Mouse (Mus musculus): Measurements from ENCODE around the gene Suclg1. TPM values are rescaled to one million over a fixed set of nuclear protein-coding genes. Genes with fewer than 3 reads are reported as not detected.

Suclg1 gene
- total RNA-seq (2014; fragmentation: Nextera tagmentation) (99.3 and 99.9 TPM in 2 replicates), total RNA-seq (2017) (151 and 153 TPM in 2 replicates)

DNA sequence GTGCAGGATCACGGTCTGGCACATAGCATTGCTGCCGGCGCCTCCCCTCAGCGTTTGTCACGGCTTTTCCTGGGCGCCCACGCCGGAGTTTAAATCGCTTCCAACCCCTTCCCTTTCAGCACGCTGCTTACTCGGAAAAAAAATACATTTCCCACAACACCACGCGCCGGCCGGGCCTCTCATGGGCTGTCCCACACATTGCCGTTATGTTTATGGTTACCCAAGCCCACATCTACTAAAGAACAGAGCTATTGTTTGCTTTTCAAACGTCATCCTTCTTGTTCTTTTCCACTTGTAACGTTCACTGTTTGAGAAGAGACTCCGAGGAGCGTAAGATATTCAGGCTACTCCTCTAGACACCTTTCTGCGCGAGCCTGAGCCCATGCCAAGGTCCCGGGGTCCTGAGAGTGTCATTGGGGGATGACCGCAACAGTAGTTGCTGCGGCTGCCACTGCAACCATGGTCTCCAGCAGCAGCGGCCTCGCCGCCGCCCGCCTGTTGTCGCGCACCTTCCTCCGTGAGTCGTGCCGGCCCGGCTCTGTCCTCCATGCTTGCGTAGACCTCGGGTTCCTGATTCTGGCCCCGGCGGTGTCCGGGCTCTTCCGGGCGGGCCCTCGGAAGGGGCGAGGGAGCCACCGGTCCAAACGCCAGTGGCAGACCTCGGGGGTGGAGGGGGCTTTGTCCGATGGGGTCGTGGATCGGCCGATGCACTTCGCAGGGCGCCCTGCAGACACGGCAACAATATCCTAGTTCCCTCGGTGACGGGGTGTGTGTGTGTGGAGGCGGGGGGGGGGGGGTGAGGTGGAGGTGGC is at the start of gene Suclg1:
TSS of gene Suclg1 (plus strand) at position 146 of the 812 bp plus-strand sequence.
- peak; percentile 94 for ATAC-seq (replicated peaks; ENCODE audit: low FRiP score, low TSS enrichment, poor library complexity, severe bottlenecking)

DNA sequence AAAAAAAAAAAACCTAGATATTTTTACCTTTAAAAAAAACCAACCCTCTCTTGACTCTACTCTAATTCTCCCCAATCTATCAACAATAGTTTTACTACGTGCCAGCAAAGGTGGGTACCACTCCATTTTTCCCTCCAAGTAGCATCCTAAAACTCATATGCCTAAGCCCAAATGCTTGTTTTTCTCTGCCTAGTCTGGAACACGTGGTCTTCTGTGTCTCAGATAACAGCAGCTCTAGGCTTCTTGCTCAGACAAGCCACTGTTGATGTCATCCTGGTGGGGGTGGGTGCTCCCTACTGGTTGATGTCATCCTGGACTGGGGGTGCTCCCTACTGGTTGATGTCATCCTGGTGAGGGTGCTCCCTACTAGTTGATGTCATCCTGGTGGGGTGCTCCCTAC is 44.5 kb upstream of the Suclg1 start:
- ATAC-seq (replicated peaks; ENCODE audit: low FRiP score, low TSS enrichment, poor library complexity, severe bottlenecking) = no peak

DNA sequence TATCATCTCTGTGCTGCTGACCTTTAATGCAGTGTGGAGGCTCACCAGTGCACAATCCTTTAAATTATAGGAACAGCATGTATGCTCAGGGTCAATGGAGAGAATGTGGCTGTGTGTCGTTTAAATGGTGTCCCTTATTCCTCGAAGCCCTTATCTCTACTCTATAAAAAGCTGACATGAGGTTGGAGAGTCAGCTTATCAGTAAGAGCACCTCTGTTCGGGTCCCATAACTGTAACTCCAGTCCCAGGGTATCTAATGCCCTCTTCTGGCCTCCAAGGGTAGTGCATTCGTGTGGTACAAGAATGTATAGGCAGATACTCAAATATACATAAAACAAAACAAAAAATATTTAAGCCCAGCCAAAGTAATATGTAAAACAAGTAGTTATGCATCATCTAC is 43.2 kb upstream of the Suclg1 start:
- 0 out of 2 replicates have a peak, but pooled peaks have one; percentile 44 for ATAC-seq (replicated peaks; ENCODE audit: low FRiP score, low TSS enrichment, poor library complexity, severe bottlenecking)

DNA sequence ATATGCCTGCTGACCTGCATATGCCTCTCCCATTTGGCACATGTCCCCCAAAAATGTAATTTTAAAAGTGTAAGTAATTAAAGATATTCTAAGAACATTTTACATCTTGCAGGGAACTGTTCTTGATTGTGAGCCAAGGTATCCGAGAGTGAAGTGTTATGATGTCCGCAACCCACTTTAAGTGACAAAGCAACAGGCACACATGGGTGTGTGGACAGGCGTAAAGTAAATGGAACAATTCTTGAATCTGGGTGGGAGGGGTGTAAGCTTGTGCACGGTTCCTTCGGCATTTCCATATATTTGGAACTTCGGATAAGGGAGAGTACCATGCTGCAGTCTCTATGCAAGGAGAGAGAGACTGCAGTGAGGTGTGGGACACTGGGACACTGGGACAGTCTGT is 38.6 kb upstream of the Suclg1 start:
- ATAC-seq (replicated peaks; ENCODE audit: low FRiP score, low TSS enrichment, poor library complexity, severe bottlenecking) = no peak

DNA sequence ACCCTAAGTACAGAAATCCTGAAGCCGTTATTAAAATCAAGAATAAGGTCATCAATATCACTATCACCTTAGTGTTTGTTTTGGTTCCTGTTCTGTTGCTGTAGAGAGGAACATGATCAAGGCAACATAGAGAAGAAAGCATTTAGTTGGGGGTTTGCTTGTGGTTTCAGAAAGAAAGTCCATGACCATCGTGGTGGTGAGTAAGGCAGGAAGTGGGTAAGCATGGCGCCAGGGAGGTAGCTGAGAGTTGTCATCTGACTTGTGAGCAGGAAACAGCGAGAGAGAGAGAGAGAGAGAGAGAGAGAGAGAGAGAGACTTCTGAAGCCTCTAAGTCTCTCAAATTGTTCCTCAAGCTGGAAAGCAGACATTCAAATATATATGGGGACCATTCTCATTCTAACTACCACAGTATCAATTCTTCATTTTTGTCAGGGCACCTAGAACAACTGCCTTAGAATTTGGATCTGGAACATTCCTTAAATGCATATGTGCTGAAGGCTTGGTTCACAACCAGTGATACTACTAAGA is 37.7 kb upstream of the Suclg1 start:
- peak; percentile 37; the same call in 1 of the 2 replicates for ATAC-seq (replicated peaks; ENCODE audit: low FRiP score, low TSS enrichment, poor library complexity, severe bottlenecking)

DNA sequence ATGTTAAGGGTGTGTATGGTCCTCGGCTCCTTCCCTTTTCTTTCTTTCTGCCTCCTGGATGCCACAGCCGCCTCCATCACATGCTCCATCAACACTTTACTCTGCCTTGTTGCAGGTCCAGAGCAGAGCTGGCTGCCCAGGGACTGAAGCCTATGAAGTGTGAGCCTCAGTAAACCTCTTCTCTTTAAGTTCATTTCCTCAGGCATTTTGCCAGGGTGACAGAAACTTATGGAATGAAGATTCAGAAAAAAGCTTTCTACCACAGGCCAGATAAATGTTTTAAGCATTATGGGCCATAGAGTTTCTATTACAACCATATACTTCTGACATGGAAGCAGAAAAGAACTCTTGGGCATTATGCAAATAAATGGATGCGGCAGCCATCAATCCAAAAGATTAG is 37.1 kb upstream of the Suclg1 start:
- ATAC-seq (replicated peaks; ENCODE audit: low FRiP score, low TSS enrichment, poor library complexity, severe bottlenecking) = no peak

DNA sequence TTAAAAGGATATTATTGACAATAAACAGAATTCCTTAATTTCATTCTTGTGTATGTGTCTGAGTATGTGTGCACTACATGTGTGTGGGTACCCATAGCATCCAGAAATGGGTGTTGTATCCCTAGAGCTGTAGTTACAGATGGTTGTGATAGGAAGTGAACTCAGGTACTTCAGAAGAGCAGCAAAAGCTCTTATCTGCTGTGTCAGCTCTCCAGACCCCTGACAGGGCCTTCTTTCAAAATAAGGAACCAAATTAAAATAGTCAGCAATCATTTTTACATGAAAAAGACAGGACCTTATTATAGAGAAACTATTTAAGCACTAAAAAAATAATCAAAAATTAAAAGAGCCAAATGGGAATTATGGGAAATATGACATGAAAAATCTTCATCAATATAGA is 36.6 kb upstream of the Suclg1 start:
- no peak for ATAC-seq (replicated peaks; ENCODE audit: low FRiP score, low TSS enrichment, poor library complexity, severe bottlenecking)

DNA sequence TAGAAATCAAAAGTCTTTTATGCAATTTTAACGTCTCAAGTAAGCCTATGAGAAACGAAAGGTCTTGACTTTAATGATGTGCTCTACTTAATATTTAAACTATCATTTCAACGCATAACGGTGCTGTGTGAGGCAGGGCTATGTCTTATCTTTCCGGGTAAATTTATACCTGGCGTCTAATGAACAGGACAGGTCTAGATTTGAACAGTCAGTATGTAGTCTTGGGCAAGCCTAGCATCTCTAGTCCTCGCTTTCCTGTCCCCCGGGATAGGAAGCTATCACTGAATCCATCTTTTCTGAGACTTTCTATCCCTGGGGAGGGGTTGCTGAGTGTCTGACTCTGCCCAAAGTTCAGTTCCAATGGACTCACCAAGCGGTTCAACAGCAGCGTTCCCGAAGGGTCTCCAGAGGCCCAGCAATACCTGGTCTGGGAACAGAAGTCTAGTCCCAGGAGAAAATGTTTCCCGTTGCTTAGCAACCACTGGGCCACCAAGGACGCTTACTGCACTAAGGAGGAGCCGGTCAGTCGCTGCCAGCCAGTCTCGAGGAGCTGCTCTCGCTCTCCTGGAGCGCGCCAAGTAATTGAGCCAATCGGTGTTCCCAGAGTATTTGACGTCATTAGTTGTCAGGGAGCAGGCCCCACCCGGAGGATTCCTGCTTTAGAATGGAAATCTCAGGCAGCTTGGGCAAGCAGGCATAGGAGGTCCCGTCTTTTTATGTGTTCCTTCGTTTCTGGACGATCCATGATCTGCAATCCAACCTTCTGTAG is 26.8 kb upstream of the Suclg1 start, which contains the start of gene Dnah6:
TSS of gene Dnah6 (minus strand) at position 463 of the 769 bp plus-strand sequence.
- ATAC-seq (replicated peaks; ENCODE audit: low FRiP score, low TSS enrichment, poor library complexity, severe bottlenecking) = peak; percentile 100

DNA sequence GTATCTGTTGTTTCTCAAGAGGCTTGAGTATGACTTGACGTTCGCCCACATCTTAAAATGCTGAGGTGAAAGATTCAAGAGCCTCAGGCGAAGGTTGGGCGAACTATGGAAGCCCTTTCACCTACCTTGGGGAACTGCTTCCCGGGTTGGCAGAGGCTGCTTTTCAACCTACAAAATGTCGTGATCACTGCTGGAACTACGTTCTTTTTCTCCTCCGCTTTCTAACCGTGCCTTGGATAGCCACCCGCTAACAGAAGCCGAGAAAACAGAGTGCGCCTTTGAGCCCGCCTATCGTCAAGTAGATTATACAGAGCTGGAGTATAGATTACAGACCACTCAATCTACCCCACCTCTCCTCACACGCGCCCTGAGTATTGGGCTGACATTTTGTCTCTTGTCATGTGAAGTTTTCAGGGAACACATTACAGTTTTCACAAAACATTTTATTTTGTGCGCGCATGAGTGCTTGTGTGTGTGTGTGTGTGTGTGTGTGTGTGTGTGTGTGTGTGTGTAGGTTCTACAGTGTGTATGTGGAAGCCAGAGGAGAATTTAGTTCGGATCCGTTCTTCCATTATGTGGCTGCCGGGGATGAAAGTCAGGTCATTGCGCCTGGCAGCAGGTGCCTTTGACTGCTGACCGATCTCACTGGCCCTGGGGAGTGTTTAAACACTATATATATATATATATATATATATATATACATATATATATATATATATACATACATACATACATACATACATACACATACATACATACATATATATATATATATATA is 26.0 kb upstream of the Suclg1 start:
- peak; percentile 87 for ATAC-seq (replicated peaks; ENCODE audit: low FRiP score, low TSS enrichment, poor library complexity, severe bottlenecking)

DNA sequence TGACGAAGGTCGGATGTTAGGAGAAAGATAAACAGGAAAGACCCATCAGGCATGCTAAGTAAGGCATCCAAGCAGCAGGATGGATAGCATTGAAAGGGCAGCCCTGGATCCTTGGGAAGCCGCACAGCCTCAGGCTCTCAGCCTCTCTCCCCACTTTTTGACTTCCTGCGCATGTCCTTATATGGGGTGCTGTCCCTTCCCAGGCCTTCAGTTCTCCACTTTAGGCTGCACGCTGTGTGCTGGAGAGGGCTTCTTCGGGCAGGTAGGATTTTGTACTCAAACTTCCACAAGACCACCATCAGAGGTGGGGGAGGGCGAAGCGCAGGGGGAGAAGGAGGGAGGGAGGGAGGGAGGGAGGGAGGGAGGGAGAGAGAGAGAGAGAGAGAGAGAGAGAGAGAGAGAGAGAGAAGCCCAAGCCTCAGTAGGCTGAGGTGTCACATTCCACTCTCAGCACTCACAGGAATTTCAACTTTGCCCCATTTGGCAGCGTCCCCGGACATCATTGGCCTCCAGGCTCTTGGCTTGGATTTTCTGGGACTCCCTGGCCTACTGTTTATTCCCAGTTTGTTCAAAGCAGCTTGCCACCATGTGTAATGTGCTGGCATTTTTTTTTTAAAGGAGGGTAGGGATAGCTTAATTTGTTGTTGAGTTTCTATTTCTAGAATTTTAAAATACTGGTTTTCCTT is 25.2 kb upstream of the Suclg1 start:
- no peak for ATAC-seq (replicated peaks; ENCODE audit: low FRiP score, low TSS enrichment, poor library complexity, severe bottlenecking)

DNA sequence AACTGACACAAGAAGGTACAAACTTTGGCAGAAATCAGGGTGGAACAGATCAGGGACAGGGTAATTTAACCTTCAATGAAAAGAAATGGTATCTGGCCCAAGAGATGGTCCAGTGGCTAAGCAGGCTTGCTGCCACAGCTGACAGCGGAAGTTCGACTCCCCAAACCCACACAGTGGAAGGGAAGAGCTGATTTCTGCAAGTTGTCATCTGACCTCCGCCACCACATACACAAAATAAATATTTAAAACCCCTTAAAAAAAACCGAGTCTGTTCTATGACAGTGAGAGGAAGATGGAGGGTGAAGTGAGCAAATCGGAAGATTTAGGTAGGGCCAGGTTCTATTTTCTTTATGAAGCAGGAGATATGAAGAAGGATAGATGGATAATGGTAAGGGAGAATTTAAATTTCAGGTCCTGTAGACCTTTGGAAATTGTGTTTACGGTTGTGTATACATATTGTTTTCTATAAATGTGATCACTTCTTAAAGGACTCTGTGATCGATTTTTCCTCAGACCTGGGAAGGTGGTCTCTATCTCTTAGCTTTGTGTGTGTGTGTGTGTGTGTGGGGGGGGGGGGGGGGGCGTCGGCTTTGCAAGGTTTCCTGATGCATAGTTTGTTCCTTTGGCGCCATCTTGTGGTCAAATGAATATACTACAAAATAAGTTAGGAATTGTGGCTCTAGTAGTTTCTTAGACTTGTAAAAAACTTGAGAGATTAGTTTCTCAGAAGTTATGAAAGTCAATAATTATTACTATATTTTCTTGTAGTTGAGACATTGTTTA is 20.6 kb upstream of the Suclg1 start:
- ATAC-seq (replicated peaks; ENCODE audit: low FRiP score, low TSS enrichment, poor library complexity, severe bottlenecking) = no peak

DNA sequence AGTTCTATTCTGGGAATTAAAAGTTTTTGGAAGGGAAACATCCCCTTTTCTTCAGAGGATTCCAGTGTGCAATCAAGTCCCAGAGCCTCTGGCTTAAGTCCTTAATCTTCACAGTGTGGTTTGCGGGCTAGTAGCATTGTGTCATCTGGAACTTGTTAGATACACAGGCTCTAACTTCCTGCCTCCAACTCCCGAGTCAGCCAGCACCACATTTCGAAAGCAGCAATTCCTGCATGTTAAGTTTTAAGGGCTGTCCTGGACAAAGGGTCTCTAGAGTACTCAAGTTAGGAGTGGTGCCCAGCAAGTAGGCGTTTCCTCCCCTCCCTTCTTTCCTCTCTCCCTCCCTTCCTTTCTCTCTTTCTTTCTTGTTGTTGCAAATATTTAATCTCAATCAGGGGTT is 19.8 kb upstream of the Suclg1 start:
- peak; percentile 82 for ATAC-seq (replicated peaks; ENCODE audit: low FRiP score, low TSS enrichment, poor library complexity, severe bottlenecking)

DNA sequence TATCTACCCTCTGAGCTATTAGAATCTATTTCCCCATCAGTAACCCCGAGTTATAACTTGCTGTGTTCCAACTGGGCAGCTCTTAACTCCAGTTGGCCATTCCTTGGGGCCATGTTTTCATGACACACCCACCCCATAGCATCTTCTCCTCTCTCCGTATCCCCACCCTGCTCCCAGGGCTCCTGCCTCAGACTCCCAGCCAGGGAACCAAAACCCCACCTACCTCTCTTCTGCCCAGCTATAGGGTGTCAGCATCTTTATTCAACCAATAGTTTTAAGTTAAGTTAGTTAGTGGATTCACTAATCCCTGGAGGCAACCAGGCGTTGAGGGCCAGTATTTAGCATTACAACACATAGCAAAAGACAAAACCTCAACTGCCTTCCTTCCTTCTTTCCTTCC is 19.3 kb upstream of the Suclg1 start:
- ATAC-seq (replicated peaks; ENCODE audit: low FRiP score, low TSS enrichment, poor library complexity, severe bottlenecking) = no peak

DNA sequence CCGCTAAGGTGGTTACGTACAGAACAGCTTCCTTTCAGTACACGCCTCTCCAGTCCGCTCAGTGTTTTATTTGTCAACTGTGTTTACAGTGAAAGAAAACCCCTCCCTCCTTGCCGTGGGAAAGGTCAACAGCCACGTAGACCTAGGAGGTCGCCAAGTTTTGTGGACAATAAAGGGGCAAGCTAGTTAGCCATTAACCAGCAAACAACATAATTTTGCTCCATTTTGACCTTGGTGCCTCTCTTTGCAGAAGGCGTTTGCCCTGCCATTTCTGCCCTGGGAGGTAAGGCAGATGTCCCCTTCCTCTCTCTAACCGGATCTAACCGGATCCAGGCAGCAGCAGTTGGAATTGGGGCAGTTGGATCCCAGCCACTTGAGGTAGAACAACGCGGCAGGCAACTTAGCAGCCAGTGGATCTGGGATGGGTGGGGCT is 16.0 kb upstream of the Suclg1 start:
- ATAC-seq (replicated peaks; ENCODE audit: low FRiP score, low TSS enrichment, poor library complexity, severe bottlenecking) = no peak

DNA sequence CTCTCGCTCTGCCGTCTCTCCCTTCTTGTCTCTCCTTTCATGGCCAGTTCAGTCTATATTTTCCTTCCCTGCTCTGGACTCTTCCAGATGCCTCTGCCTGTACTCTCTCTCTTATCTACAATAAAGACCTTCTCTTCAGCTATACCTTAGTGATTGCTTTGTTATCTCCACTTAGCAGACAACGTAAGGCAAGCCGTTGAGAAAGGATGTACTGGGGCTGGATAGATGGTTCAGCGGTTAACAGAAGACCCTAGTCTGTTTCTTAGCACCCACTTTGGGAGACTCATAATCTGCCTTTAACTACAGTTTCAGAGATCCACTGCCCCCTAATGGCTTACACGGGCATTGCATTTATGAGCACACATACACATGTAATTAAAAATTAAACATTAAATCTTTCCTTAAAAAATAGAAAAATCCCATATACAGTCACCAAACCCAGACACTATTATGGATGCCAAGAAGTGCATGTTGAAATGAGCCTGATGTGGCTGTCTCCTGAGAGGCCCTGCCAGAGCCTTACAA is 14.9 kb upstream of the Suclg1 start:
- peak; percentile 86 for ATAC-seq (replicated peaks; ENCODE audit: low FRiP score, low TSS enrichment, poor library complexity, severe bottlenecking)

DNA sequence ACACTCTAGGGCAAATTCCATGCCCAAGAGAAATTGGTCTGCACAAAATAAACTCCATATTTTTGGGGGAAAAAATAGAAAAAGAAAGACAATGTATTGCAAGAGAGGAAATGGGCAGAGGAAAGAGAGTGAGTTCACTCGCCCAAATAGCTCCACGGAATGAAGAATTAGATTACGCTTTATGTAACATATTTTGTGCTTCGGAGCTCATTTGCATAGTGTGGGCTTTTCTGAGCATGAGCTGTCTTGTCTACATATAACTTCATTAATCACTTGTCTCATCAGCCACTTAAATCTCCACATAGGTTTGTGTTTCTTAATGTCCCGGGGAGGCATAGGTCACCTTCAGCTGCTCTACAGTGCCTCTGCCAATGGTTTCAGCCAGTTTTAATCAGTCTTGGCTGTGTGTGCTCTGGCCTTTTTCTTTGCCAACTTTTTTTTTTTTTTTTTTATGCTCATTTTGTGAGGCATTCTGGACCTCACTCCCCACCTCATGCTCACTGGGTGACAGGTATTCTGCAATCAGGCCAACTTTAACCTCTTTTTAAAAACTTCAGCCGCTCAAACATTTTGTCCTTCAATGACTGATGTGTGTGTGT is 13.8 kb upstream of the Suclg1 start:
- no peak for ATAC-seq (replicated peaks; ENCODE audit: low FRiP score, low TSS enrichment, poor library complexity, severe bottlenecking)

DNA sequence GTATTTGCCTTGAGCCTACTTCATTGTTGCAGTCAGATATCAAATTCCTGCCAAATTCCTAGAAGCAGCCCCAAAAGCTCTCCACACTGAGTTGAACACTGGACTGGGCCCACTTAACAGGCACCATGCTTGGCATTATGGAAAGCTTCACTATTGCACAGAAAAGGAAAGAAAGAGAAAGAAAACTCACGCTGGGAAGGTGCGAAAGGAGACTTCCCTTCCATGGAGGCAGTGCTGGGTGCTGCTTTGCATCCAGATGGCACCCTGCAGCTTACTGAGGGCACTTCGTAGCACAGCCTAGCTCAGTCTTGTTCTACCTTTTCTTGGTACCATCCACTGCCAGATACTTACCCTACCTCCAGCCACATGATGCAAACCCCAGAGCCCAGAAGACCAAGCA is 12.5 kb upstream of the Suclg1 start:
- no peak for ATAC-seq (replicated peaks; ENCODE audit: low FRiP score, low TSS enrichment, poor library complexity, severe bottlenecking)

DNA sequence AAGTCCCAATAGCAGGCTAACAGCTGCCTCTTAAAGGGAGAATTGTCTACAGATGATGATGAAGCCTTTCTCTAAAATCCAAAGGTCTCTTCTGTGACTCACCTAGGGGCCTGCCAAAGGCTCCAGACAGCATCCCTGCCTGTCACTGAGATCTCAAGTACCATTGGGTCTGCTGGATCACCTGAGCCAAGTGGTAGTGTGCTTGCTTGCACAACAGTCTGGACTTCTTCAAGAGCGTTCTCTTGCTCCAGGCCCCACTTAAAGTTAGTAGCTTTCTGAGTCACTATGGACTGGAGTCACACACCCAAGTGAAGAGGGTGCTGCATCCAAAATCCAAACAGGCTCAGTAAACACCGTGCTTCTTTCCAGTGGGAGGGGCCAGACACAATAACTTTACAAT is 1.4 kb upstream of the Suclg1 start:
- ATAC-seq (replicated peaks; ENCODE audit: low FRiP score, low TSS enrichment, poor library complexity, severe bottlenecking) = no peak
